Mouse (Mus musculus) 3134 (cell line): Measurements from ENCODE around the gene Egflam.

ENCODE experiments used
- DNase-seq: peaks from one replicate; pipeline ENCODE4 v3.0.0-alpha.2; 2011; ENCODE audit warnings: low spot score; ENCODE audit not compliant: insufficient read length; ENCODE audit errors: extremely low read depth

Gene Egflam

GRCm38 (mm10) chr15:7397818-7398608 lies at the start of gene Egflam:
TSS of gene Egflam (minus strand) at chr15:7398395.
- DNase-seq: peak; percentile 8

- DNase-seq: no peak
Measured at GRCm38 (mm10) chr15:7443396-7444315, 45.5 kb upstream of the Egflam start.

- no peak for DNase-seq
Measured at GRCm38 (mm10) chr15:7442148-7443100, 44.2 kb upstream of the Egflam start.

GRCm38 (mm10) chr15:7424282-7424681 lies 26.1 kb upstream of the Egflam start:
- DNase-seq: no peak

DNA sequence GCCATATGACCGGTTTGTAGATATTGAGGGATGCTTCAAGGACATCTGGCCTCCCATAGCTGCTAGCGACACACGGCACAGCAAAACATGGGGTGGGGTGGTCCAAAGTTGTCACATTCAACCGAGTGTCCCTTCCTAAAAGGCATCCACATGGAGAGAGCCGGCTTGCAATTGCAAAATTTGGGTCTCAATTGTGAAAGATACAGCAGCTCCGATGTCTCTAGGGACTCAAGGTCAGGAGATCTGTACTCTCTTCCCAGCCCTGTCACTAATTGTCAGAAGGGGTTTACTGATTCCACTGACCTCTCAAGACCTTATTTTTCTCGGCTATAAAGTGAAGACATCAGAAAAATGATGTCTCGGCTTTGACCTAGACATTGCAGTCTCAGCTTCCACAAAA lies 6.3 kb upstream of the Egflam start:
- no peak for DNase-seq

DNA sequence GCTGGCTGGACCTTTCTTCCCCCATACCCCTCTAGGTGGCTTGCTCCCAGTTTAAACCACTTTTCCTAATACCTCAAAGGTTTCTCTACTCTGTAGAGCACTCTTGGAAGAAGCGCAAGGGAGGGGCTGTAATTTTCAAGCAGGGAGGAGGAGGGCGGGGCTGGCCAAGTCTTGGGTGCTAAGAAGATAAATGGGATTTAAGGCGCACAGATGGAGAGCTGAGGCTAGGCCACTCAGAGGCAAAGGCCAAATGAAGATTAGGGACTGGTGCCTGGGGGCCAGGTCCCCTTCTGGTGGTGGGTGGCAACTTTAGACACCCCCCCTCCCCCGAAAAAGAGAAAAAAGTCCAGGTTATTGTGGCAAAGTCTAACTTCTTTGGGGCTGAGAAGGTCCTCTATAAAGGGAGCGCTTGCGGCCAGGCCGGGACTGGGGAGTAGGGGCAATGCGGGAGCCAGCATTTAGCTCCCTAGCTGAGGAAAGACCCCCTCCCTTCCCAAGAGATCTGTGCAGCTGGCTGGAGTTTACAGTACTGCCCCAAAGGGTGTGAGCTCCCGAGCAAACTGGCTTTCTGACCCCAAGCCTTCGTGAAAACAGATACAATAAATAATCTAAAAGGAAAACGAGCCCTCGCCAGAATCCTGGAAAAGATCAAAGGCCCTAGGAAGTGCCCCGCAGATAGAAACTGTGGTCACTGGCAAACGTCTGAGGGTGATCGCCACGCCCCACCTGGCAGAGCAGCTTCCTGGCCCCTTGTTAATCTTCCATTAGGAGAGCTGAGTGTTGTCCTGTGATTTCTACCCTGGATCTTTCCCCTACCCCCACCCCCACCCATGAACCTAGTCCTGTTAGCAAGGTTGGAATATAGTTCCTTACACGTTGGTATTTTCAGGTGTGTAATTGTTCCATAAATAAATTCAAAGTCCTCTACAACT lies 680 bp upstream of the Egflam start:
- no peak for DNase-seq

DNA sequence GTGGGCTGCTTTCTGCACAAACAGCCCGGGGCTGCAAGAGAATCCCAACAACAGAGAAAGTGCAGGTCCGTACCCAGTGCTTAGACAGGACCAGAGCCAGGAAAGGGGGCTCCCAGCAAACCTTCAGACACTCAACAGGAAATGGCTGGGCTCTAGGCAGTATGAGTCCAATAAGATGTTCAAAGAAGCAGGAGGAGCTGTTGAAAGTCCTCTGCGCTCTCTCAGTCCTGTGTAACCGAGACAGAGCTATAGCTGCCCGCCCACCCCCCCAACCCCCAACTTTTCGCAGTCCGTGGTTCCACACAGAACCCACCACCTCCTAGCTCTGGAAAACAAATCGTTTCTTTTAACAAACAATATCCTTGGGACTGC lies 763 bp downstream of the Egflam start:
- no peak for DNase-seq

- DNase-seq: no peak
Measured at GRCm38 (mm10) chr15:7383349-7383748, 14.8 kb downstream of the Egflam start.

DNA sequence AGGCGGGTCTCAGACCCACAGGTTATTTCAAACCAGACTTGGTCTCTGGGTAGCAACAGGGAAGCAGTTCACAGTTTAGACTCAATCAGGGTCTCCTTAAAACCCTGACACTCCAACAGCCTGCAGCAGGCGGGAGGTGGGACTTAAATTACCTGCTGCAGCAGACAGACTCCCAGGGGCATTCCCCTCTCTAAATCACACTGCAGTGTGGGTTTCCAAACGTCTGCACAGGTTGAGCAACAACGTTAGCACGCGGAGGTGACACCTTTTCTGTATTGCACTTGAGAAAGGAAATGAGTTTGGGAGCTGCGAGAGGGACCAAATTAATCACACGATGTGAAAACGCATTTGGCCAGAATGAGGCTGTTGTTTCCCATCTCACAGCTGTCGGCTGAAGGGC lies 15.7 kb downstream of the Egflam start:
- no peak for DNase-seq

DNA sequence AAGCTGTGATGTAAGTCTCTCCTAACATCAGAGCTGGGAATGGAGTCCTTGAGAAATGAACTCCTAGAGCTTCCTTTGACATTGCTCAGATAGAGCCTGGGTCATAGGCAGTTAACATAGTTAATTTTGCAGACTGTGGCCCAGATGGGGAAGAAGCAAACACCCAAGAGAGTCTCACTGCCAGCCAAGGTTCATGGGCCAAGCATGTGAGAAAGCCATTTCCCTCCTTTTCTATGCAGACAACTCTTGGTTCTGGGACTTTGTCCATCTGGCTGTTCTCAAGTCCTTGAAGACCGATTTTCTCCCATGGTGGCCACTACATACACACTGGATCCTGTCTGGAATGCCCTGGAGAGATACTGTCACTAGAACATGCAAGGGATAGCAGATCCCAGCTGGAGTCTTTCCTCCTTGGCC lies 45.6 kb downstream of the Egflam start:
- DNase-seq: no peak

DNA sequence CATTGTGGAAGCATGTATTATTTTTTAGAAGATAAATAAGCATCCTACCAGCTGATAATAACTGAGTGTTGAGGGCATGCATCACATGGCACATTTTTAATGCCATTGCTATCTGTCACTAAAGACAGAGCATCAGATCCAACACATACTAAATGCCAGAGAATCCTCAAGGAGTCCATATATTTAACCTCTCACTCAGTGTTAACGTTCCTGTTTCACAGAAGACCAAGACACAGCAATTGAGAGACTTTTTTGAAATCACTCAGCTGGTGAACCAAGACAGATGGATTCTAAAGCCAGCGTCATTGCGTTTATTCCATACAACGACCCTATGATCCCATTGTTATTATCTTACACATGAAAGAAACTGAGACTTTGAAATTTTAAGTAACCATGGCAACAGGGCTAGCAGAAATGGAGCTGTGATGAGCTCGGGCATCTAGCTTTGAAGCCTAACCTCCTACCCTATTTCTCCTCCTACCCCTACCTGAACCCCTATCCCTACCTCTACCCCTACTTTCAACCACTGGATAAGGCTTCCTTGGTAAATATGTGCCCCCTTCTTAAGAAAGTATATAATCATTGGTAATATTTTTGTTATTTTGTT lies 57.4 kb downstream of the Egflam start:
- DNase-seq: no peak

DNA sequence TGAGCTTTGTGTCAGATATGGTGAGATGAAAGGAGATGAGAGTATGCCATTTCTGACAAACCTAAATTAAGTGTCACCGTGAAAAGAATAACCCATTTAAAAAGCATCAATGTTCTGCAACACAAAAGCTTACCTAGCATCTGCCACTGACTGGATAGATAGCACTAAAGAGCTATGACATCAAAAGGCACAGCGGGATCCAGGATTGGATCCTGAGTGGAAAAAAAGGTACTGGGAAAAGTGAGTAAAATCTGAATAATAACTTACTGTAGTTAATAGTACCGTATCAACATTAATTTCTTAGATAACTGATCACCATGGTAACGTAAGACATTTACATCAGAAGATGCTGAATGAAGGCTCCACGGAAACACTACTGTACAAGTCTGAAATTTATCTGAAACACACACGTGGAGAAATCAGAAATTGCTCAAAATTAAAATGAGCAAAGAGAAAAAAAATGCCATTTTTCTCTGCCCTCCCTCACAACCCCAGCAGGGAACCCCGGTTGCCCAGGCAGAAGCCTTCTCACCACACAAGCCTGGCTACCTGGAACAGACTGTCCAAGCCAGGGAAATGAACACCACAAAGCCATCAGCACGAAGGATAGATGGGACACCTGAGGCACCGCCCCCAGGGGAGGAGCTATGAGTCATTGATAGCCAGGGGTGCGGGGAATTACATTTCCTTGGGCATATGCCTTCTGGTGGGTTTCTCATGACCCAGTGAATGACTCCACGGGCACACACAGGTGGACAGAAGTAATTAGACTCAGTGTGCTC lies 63.5 kb downstream of the Egflam start:
- no peak for DNase-seq

DNA sequence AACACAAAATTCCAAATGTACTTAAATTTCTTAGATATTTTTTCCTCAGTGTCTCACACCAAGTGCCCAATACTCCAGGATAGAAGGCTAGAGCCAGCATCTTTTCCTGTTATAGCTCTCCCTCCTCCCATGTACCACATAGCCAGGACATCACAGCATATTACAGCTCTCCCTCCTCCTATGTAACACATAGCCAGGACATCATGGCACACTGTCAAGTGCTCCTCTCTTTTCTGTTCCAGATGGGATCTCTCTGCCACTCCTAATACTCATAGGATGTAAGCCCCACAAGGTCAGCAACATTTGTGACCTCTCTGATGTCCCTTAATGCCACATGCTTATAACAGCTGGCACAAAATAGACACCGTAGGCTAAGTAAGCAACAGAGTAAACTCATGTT lies 65.3 kb downstream of the Egflam start:
- no peak for DNase-seq

DNA sequence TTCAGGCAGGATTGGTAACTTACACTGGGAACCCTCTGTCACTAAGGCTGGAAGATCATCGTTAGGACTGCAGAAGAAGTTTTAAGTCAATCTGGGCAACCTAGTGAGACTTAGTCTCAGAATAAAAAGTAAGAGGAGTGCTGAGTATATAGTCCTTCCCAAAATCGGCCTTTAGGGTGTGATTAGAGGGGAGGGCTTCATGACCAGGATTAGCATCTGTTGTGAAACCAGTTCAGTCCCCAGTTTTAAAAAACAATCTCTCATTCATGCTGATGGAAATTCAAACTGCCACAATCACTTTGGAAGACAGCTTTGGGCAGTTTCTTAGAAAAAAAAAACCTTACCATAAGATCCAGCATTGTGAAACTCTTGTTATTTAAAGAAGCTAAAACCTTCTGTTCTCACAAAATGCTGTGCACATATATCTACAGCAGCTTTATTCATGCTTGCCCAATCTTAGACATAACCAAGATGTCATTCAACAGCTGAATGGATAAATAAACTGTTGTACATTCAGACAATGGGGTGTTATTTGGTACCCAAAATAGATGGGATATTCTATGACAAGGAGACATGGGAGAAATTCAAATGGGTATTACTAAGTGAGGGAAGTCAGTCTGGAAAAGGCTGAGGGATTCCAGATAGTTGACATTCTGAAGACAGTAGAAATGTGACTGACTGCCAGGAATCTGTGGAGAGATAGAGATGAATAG lies 75.4 kb downstream of the Egflam start:
- no peak for DNase-seq

- no peak for DNase-seq
Measured at GRCm38 (mm10) chr15:7320901-7321300, 77.3 kb downstream of the Egflam start.

DNA sequence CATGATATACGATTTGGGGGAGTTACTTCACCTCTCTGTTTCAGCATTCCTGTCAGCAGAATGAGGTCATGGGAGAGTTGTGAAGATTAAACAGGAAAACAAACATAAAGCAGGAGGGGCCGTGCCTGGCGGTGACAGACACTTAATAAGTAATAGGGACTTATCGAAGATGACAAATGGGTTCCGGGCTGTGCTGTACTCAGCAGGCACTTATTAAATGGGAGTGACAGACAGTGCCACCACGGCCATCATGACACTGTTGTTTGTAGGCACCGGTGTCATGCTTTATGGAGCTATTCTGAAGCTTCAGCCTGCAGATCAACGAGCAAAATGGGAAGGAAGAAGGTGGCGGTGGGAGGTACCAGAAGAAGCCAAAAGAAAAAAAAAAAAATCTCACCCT lies 82.7 kb downstream of the Egflam start:
- DNase-seq: no peak

GRCm38 (mm10) chr15:7308711-7309110 lies 89.5 kb downstream of the Egflam start:
- no peak for DNase-seq

GRCm38 (mm10) chr15:7299892-7300291 lies 98.3 kb downstream of the Egflam start:
- DNase-seq: no peak
